ENCODE assay signal across 16 mouse cellular contexts in genomic region chr2:125379206-125379605, GRCm38 (mm10).
"Had no signal": no experiment of that assay in that cellular context is flagged by ENCODE, and none has a peak within 500 bp of the region (broad histone marks: within the 10 kb centered on the region; RNA-seq: fewer than 3 reads in every experiment).

No protein-coding gene starts in this region.

- H3K4me2 ChIP-seq: liver, embryonic 13.5 days; midbrain, embryonic 11.5 days; neural tube, embryonic 12.5 days; neural tube, embryonic 15.5 days had no signal

- H3K9me3 ChIP-seq: liver, embryonic 13.5 days; megakaryocyte, embryonic 14.5 days; neural tube, embryonic 12.5 days; neural tube, embryonic 15.5 days had no signal

- H3K4me3 ChIP-seq: liver, embryonic 13.5 days; megakaryocyte, embryonic 14.5 days; neural tube, embryonic 12.5 days; neural tube, embryonic 15.5 days had no signal

- H3K27ac ChIP-seq: liver, embryonic 13.5 days; neural tube, embryonic 12.5 days; neural tube, embryonic 15.5 days had no signal

- DNase-seq: kidney, adult 18-20 months; kidney, adult 9 months; kidney, postnatal 10 days; kidney, postnatal 36 days; liver, embryonic 13.5 days; lung, adult 2 months; lung, postnatal 36 days; midbrain, embryonic 14.5 days; right cerebral cortex, adult 18-20 months; right cerebral cortex, postnatal 14 days; right cerebral cortex, postnatal 4 days; thymus, postnatal 25 days had no signal

- H3K27me3 ChIP-seq: liver, embryonic 13.5 days; neural tube, embryonic 12.5 days; neural tube, embryonic 15.5 days had no signal

- H3K9ac ChIP-seq: liver, embryonic 13.5 days; neural tube, embryonic 12.5 days; neural tube, embryonic 15.5 days had no signal

- H3K36me3 ChIP-seq: liver, embryonic 13.5 days; neural tube, embryonic 15.5 days had no signal

- H3K4me1 ChIP-seq: liver, embryonic 13.5 days; neural tube, embryonic 12.5 days; neural tube, embryonic 15.5 days had no signal
